Comparison of ENCODE assay signal across 17 mouse cellular contexts in genomic region chr1:134682460-134682859, GRCm38 (mm10). TPM values are rescaled to one million over a fixed set of nuclear protein-coding genes. Genes with fewer than 3 reads are reported as not detected.
DNase-seq lines count a peak whose midpoint lies in the region; ATAC-seq and TF ChIP-seq lines count a peak whose summit lies in the region.
"Had no signal": no experiment of that assay in that cellular context is flagged by ENCODE, and none has a peak within 500 bp of the region (broad histone marks: within the 10 kb centered on the region; RNA-seq: fewer than 3 reads in every experiment).

No protein-coding gene starts in this region.

- TF ChIP-seq CTCF in brain, embryonic 14.5 days (IDR thresholded peaks at IDR 0.05; ENCODE audit: borderline replicate concordance, extremely low read depth, insufficient read depth, insufficient read length): no peak
- no peak for TF ChIP-seq CTCF in midbrain, postnatal 0 days (IDR thresholded peaks at IDR 0.05)
- TF ChIP-seq CTCF in lung, adult 2 months (IDR thresholded peaks at IDR 0.05; ENCODE audit: insufficient read depth, low read length): no peak

- H3K4me3 ChIP-seq in forebrain, embryonic 14.5 days (ENCODE audit: low read depth, low read length): no peak overlapping the region
- H3K4me3 ChIP-seq in forebrain, embryonic 15.5 days: no peak overlapping the region
- no peak overlapping the region for H3K4me3 ChIP-seq in midbrain, postnatal 0 days (ENCODE audit: low read depth, low read length)
- no peak overlapping the region for H3K4me3 ChIP-seq in lung, adult 2 months (replicated peaks; ENCODE audit: extremely low read depth, low read depth, low read length)
- H3K4me3 ChIP-seq: left cerebral cortex, adult 2 months had no signal

- H3K9ac ChIP-seq in forebrain, embryonic 14.5 days (ENCODE audit: low read length): no peak overlapping the region
- H3K9ac ChIP-seq in forebrain, embryonic 15.5 days (replicated peaks): no peak overlapping the region
- H3K9ac ChIP-seq in midbrain, postnatal 0 days (replicated peaks; ENCODE audit: low read length, poor library complexity, severe bottlenecking): no peak overlapping the region

- intact Hi-C loops in left cerebral cortex, postnatal 14 days (cut with DNase I): no loop called here
- intact Hi-C loops in left cerebral cortex, postnatal 4 days (cut with DNase I): no loop called here

- peak; percentile 25 for DNase-seq in forebrain, embryonic 14.5 days (ENCODE audit: low spot score)
- DNase-seq in left cerebral cortex, postnatal 14 days (ENCODE audit: low spot score in 2 of 2): peak; percentile 26 to 36
- no peak for DNase-seq in left cerebral cortex, postnatal 4 days
- peak; percentile 60 for DNase-seq in brain, embryonic 14.5 days (ENCODE audit: low read depth)
- DNase-seq in midbrain, postnatal 0 days (ENCODE audit: low spot score): peak; percentile 50
- no peak for DNase-seq in lung, adult 2 months
- DNase-seq: cerebellum, adult 9-10 months; heart, postnatal 10 days; kidney, postnatal 4 days; thymus, adult 18-20 months had no signal

- no peaks in the 10 kb centered on the region for H3K36me3 ChIP-seq in forebrain, embryonic 14.5 days (ENCODE audit: control insufficient read depth, insufficient read depth, low read length)
- H3K36me3 ChIP-seq in forebrain, embryonic 15.5 days: no peaks in the 10 kb centered on the region
- no peaks in the 10 kb centered on the region for H3K36me3 ChIP-seq in midbrain, postnatal 0 days (ENCODE audit: insufficient read depth, low read length)

- no peak for TF ChIP-seq POLR2A in brain, embryonic 14.5 days (IDR thresholded peaks at IDR 0.05; ENCODE audit: borderline replicate concordance, extremely low read depth, insufficient read depth, insufficient read length, poor library complexity, severe bottlenecking)
- no peak for TF ChIP-seq POLR2A in lung, adult 2 months (IDR thresholded peaks at IDR 0.05; ENCODE audit: borderline replicate concordance, extremely low read depth, low read depth, low read length)

- H3K4me1 ChIP-seq in forebrain, embryonic 14.5 days (ENCODE audit: control insufficient read depth, insufficient read depth, low read length): no peaks in the 10 kb centered on the region
- no peaks in the 10 kb centered on the region for H3K4me1 ChIP-seq in forebrain, embryonic 15.5 days
- peaks cover 3% of the 10 kb centered on the region for H3K4me1 ChIP-seq in midbrain, postnatal 0 days (ENCODE audit: insufficient read depth, low read length)
- H3K4me1 ChIP-seq in lung, adult 2 months (ENCODE audit: control insufficient read depth, insufficient read depth, low read length): no peaks in the 10 kb centered on the region

- no peak; the same call in 1 of the 2 replicates for ATAC-seq in forebrain, embryonic 14.5 days
- no peak for ATAC-seq in forebrain, embryonic 15.5 days (replicated peaks)
- ATAC-seq in midbrain, postnatal 0 days (ENCODE audit: low FRiP score): 0 out of 2 replicates have a peak, but pooled peaks have one; percentile 13
- no peak for ATAC-seq in granulocyte monocyte progenitor cell, adult 5-6 weeks (replicated peaks; ENCODE audit: poor library complexity, severe bottlenecking)
- ATAC-seq: intestine, embryonic 16.5 days; Patski had no signal

- no peak overlapping the region for H3K4me2 ChIP-seq in forebrain, embryonic 14.5 days (ENCODE audit: low read length)
- H3K4me2 ChIP-seq in forebrain, embryonic 15.5 days (replicated peaks): no peak overlapping the region
- H3K4me2 ChIP-seq in midbrain, postnatal 0 days (ENCODE audit: low read depth, low read length, poor library complexity, severe bottlenecking): no peak overlapping the region

- H3K27ac ChIP-seq in forebrain, embryonic 14.5 days (ENCODE audit: low read depth, low read length): no peak overlapping the region
- no peak overlapping the region for H3K27ac ChIP-seq in forebrain, embryonic 15.5 days (replicated peaks)
- peak overlapping the region; percentile 55; the same call in 1 of the 2 replicates for H3K27ac ChIP-seq in midbrain, postnatal 0 days (ENCODE audit: low read depth, low read length)
- H3K27ac ChIP-seq: left cerebral cortex, adult 2 months; macrophage had no signal

- no peaks in the 10 kb centered on the region for H3K9me3 ChIP-seq in forebrain, embryonic 14.5 days (replicated peaks; ENCODE audit: control insufficient read depth, low read length)
- H3K9me3 ChIP-seq in forebrain, embryonic 15.5 days: no peaks in the 10 kb centered on the region
- no peaks in the 10 kb centered on the region for H3K9me3 ChIP-seq in midbrain, postnatal 0 days (ENCODE audit: low read length)

- no peaks in the 10 kb centered on the region for H3K27me3 ChIP-seq in forebrain, embryonic 14.5 days (replicated peaks; ENCODE audit: control insufficient read depth, insufficient read depth, low read length)
- H3K27me3 ChIP-seq in forebrain, embryonic 15.5 days: no peaks in the 10 kb centered on the region
- no peaks in the 10 kb centered on the region for H3K27me3 ChIP-seq in midbrain, postnatal 0 days (ENCODE audit: insufficient read depth, low read length)
- H3K27me3 ChIP-seq: Patski had no signal

- 61% methylated on average over 9 of the region's 9 CpGs for WGBS in forebrain, embryonic 14.5 days
- 59% methylated on average over 9 of the region's 9 CpGs for WGBS in forebrain, embryonic 15.5 days
- WGBS in midbrain, postnatal 0 days: 38% methylated on average over 9 of the region's 9 CpGs
- 50% methylated on average over 9 of the region's 9 CpGs for WGBS in lung, adult 2 months

RNA-seq across cellular contexts. Expression of gene Syt2, which starts 36.0 kb away (rescaled TPM):
- 0.94 and 1.2 TPM in 2 replicates for polyA plus RNA-seq in forebrain, embryonic 14.5 days (2014; fragmentation: Nextera tagmentation; extraction: Ambion mirVana)
- 1.2 and 1.8 TPM in 2 replicates for polyA plus RNA-seq in forebrain, embryonic 15.5 days (2015; fragmentation: Nextera tagmentation; extraction: Ambion mirVana)
- 10 to 100 TPM; 35.2 to 36.0 TPM for total RNA-seq in left cerebral cortex, postnatal 14 days (2021)
- 1 to 10 TPM; 2.2 to 3.9 TPM for total RNA-seq in left cerebral cortex, postnatal 4 days (2021)
- 2.0 and 5.7 TPM in 2 replicates for polyA plus RNA-seq in brain, embryonic 14.5 days (2012; rRNA removed)
- total RNA-seq in midbrain, postnatal 0 days (2014; rRNA removed): 18.9 and 19.0 TPM in 2 replicates
- polyA plus RNA-seq in midbrain, postnatal 0 days (2015; fragmentation: Nextera tagmentation; extraction: Ambion mirVana): 6.2 and 6.8 TPM in 2 replicates
- polyA plus RNA-seq in lung, adult 2 months (2012; rRNA removed): 0.05 and 0.14 TPM in 2 replicates
- not detected in 2 replicates for total RNA-seq in granulocyte monocyte progenitor cell, adult 5-6 weeks (2014; fragmentation: Nextera tagmentation)
- 0.41 TPM in 1 of 2 replicates, not detected in the other for total RNA-seq in granulocyte monocyte progenitor cell, adult 5-6 weeks (2017)
- total RNA-seq: gastrocnemius, adult 18-20 months had no signal
- polyA plus RNA-seq: macrophage had no signal

Comparison
In these comparisons a context has a peak if more than half of its experiments do, and no peak if none do; other contexts are left out.
1. DNase-seq: peak in forebrain, embryonic 14.5 days (single experiment), left cerebral cortex, postnatal 14 days (2 of 2), brain, embryonic 14.5 days (single experiment) and midbrain, postnatal 0 days (single experiment); none in left cerebral cortex, postnatal 4 days (single experiment) and lung, adult 2 months (single experiment).